Mouse (Mus musculus): ENCODE measurements around the gene Tmem53.
A peak's percentile ranks its signal among the peaks of the same experiment; 100 is the strongest.

Gene Tmem53

GRCm38 (mm10) chr4:117281090-117281845 lies 29.5 kb downstream of the Tmem53 start:
- no peak for DNase-seq (ENCODE audit: low spot score in 2 of 2)

GRCm38 (mm10) chr4:117283271-117284191 lies 31.8 kb downstream of the Tmem53 start:
- no peak for DNase-seq (ENCODE audit: low spot score in 2 of 2)

- DNase-seq (ENCODE audit: low spot score in 2 of 2): no peak
These were observed 32.6 kb downstream of the Tmem53 start for GRCm38 (mm10) chr4:117284363-117284762.

- no peak for DNase-seq (ENCODE audit: low spot score in 2 of 2)
These were observed 36.7 kb downstream of the Tmem53 start for GRCm38 (mm10) chr4:117288277-117288926.

GRCm38 (mm10) chr4:117288927-117289801 lies 37.4 kb downstream of the Tmem53 start:
- DNase-seq (ENCODE audit: low spot score in 2 of 2): peak; percentile 35 to 58

GRCm38 (mm10) chr4:117291696-117292095 lies 39.9 kb downstream of the Tmem53 start:
- DNase-seq (ENCODE audit: low spot score in 2 of 2): no peak

GRCm38 (mm10) chr4:117296849-117297593 lies 45.3 kb downstream of the Tmem53 start:
- no peak for DNase-seq (ENCODE audit: low spot score in 2 of 2)

- DNase-seq (ENCODE audit: low spot score in 2 of 2): no peak
These were observed 46.1 kb downstream of the Tmem53 start for GRCm38 (mm10) chr4:117297819-117298218.

- DNase-seq (ENCODE audit: low spot score in 2 of 2): no peak
These were observed 48.2 kb downstream of the Tmem53 start for GRCm38 (mm10) chr4:117299921-117300320.

- DNase-seq (ENCODE audit: low spot score in 2 of 2): no peak
These were observed 50.5 kb downstream of the Tmem53 start for GRCm38 (mm10) chr4:117302027-117302806.

GRCm38 (mm10) chr4:117303581-117304238 lies 52.0 kb downstream of the Tmem53 start:
- DNase-seq (ENCODE audit: low spot score in 2 of 2): no peak

- DNase-seq (ENCODE audit: low spot score in 2 of 2): no peak
These were observed 52.7 kb downstream of the Tmem53 start for GRCm38 (mm10) chr4:117304239-117305025.

GRCm38 (mm10) chr4:117305461-117305860 lies 53.7 kb downstream of the Tmem53 start:
- DNase-seq (ENCODE audit: low spot score in 2 of 2): no peak

- no peak for DNase-seq (ENCODE audit: low spot score in 2 of 2)
These were observed 55.5 kb downstream of the Tmem53 start for GRCm38 (mm10) chr4:117307270-117307669.

- DNase-seq (ENCODE audit: low spot score in 2 of 2): no peak
These were observed 57.7 kb downstream of the Tmem53 start for GRCm38 (mm10) chr4:117309427-117309826.

- DNase-seq (ENCODE audit: low spot score in 2 of 2): no peak
These were observed 60.1 kb downstream of the Tmem53 start for GRCm38 (mm10) chr4:117311891-117312290.

GRCm38 (mm10) chr4:117312416-117313084 lies 60.8 kb downstream of the Tmem53 start:
- no peak for DNase-seq (ENCODE audit: low spot score in 2 of 2)

- no peak for DNase-seq (ENCODE audit: low spot score in 2 of 2)
These were observed 61.3 kb downstream of the Tmem53 start for GRCm38 (mm10) chr4:117313085-117313424.

Measured in right cerebral cortex, postnatal 36 days (tissue).